Mouse (Mus musculus) spleen, postnatal 0 days (tissue): ENCODE results near the gene Lyrm9. TPM values are rescaled to one million over a fixed set of nuclear protein-coding genes. Genes with fewer than 3 reads are reported as not detected.

Experiments
- polyA plus RNA-seq: library from polyadenylated mRNA; unstranded; fragments of >200 nt; fragmentation: Nextera tagmentation; extraction: Ambion mirVana; gene quantifications from 2 replicates; pipeline ENCODE4 v1.2.1, GENCODE M21; 2015

The Lyrm9 gene
- polyA plus RNA-seq: 28.7 and 31.8 TPM in 2 replicates

DNA sequence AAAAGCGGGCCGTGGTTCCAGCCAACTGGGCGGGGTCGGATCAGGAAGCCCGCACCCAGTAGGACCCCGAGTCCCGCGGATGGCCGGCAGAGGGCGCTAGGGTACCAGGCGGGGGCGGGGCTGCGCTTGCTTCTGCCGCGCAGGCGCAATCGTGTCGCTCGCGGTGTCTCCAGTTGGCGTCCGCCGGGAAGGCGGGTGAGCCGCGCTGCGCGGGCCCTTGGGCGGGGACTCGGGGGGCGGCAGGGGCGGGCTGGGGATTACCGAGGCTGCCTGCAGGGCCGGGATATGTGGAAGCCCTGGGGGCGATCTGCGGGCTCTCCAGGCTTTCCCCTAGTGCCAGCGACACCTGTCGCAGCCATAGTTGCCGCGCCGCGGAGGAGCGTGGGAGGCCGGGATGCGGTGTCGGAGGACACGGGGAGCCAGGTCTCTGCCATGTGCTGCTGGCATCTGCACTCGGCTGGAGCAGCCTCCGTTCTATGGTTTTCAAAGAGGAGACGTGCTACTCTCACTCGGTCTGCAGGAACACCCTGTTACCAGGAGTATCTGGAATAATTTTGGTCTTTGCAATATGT is at the start of gene Lyrm9:
Lyrm9 (plus strand) TSS at position 143 of the 572 bp plus-strand sequence.

Other genes starting within 250 kb of the Lyrm9 start
- 8.7 and 11.1 TPM in 2 replicates for gene Nlk, start 129.2 kb upstream of the Lyrm9 start, polyA plus RNA-seq
- 26.1 and 29.7 TPM in 2 replicates for gene Ccnq, start 74.9 kb upstream of the Lyrm9 start, polyA plus RNA-seq
- 0.48 and 0.51 TPM in 2 replicates for gene Nos2, start 94.2 kb downstream of the Lyrm9 start, polyA plus RNA-seq
- gene Lgals9, start 158.4 kb downstream of the Lyrm9 start, polyA plus RNA-seq: 145 and 175 TPM in 2 replicates